Mouse (Mus musculus): Measurements from ENCODE around the gene Negr1. TPM values are rescaled to one million over a fixed set of nuclear protein-coding genes. Genes with fewer than 3 reads are reported as not detected.

Negr1 gene
- polyA plus RNA-seq, 1 experiment from 2014 or later, result 7.3 TPM

GRCm38 (mm10) chr3:157098417-157098816, 536.8 kb downstream of the Negr1 start:
- Histone ChIP-seq H3K4me1 (ENCODE audit: insufficient read depth, low read length) (no peaks in the 10 kb centered on the region), H3K9ac (replicated peaks; ENCODE audit: low read length) (no peak overlapping the region), H3K4me3 (ENCODE audit: low read length) (no peak overlapping the region), H3K27ac (ENCODE audit: low read length) (no peak overlapping the region), H3K27me3 (ENCODE audit: insufficient read depth, low read length) (no peaks in the 10 kb centered on the region), H3K9me3 (ENCODE audit: low read length) (no peaks in the 10 kb centered on the region), H3K36me3 (ENCODE audit: insufficient read depth, low read length) (no peaks in the 10 kb centered on the region), H3K4me2 (replicated peaks; ENCODE audit: low read depth, low read length) (no peak overlapping the region)
- no peak for ATAC-seq (ENCODE audit: low FRiP score, low TSS enrichment)
- WGBS, result 84% methylated on average over 6 of the region's 6 CpGs

DNA sequence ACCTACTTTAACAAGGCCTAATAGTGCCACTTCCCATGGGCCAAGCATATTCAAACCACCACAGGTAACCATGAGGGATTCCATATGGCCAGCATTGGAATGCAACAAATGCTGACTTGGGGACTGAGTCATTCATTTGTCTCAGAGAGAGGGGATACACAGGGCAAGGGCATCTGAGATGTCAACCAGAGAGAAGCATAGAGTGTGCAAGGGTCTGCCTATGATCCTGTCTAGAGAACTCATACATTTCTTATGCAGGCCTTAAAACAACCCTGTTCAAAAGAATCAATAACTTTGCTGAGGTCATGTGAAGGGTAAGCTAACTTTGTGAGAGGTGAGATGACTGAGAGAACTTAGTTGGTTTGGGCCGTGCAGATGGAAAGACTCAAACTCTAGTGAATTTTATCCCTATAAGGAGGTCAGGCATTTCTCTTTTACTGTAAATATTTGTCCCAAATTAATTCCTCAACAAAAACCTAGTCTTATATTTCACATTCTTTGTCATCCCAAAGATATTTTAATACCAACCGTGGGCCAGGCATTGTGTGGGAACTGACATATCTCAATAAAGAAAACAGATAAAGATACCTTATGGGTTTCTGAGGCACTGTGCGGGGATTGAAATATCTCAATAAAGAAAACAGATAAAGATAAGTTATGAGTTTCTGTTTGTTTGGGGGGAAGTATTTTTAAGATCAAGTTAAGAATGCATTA, 543.4 kb downstream of the Negr1 start:
- no peaks in the 10 kb centered on the region for H3K4me1 ChIP-seq (ENCODE audit: insufficient read depth, low read length)
- 56% methylated on average over 3 of the region's 3 CpGs for WGBS
- H3K4me3 ChIP-seq (ENCODE audit: low read length), result no peak overlapping the region
- H3K27ac ChIP-seq (ENCODE audit: low read length), result peak overlapping the region; percentile 56
- H3K9me3 ChIP-seq (ENCODE audit: low read length), result no peaks in the 10 kb centered on the region
- H3K4me2 ChIP-seq (replicated peaks; ENCODE audit: low read depth, low read length), result no peak overlapping the region
- ATAC-seq (ENCODE audit: low FRiP score, low TSS enrichment), result peak; percentile 25; the same call in 1 of the 2 replicates
- no peaks in the 10 kb centered on the region for H3K36me3 ChIP-seq (ENCODE audit: insufficient read depth, low read length)
- H3K27me3 ChIP-seq (ENCODE audit: insufficient read depth, low read length), result no peaks in the 10 kb centered on the region
- no peak overlapping the region for H3K9ac ChIP-seq (replicated peaks; ENCODE audit: low read length)

DNA sequence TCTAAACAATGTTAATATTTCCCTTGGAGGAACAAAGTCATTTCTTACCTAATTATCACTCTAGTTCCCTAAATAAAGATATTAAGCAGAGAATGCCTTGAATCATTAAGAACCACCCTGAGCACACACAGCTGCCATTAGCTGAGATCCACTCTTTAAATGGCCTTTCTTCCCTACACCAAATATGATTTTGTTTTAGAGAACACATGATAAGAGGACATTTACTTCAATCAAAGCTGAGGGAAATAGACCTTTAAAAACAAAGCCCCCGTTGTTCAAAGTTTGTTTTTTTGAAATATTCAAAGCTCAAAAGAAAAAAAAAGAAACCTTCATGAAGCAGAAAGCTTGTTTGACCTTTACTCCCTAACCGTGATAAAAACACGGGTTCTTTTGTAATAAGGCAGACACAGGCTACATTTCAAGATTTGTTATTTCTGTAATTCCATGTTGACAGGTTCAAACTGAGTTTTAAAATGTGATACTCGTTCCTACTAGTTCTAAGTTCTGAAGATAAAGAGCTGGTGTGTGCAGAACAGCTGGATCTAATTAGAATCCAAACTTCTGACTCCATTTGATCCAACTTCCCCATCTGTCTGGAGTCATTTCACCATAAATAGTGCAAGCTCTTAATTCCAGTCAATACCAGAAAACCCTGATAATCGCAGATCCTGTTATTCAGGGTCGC, 544.1 kb downstream of the Negr1 start:
- H3K27ac ChIP-seq (ENCODE audit: low read length), result peak overlapping the region; percentile 46; the same call in 1 of the 2 replicates

DNA sequence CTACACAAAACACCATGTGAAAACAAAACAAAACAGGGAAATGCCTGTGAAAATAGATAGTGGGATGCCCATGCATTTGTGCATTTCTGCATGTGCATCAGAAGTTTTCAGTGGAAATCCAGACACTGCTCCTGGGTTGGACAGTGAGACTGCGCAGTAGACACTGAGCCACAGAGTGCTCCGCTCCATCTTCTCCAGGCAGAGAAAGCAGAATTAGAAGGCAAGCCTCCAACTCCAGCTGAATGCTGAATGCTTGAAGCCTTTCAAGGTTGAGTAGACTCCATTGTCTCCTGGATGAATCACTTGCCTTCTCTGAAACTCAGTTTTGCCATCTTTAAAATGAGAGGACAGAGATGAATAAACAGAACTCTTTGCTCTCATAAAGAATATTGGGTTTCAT, 546.6 kb downstream of the Negr1 start:
- no peaks in the 10 kb centered on the region for H3K4me1 ChIP-seq (ENCODE audit: insufficient read depth, low read length)
- no peaks in the 10 kb centered on the region for H3K27me3 ChIP-seq (ENCODE audit: insufficient read depth, low read length)
- 86% methylated on average over 2 of the region's 2 CpGs for WGBS
- no peak overlapping the region for H3K4me2 ChIP-seq (replicated peaks; ENCODE audit: low read depth, low read length)
- no peak overlapping the region for H3K27ac ChIP-seq (ENCODE audit: low read length)
- ATAC-seq (ENCODE audit: low FRiP score, low TSS enrichment), result no peak
- H3K36me3 ChIP-seq (ENCODE audit: insufficient read depth, low read length), result no peaks in the 10 kb centered on the region
- no peak overlapping the region for H3K9ac ChIP-seq (replicated peaks; ENCODE audit: low read length)
- no peak overlapping the region for H3K4me3 ChIP-seq (ENCODE audit: low read length)
- no peaks in the 10 kb centered on the region for H3K9me3 ChIP-seq (ENCODE audit: low read length)

More for the DNA sequence above, 544.1 kb downstream of the Negr1 start:
- Histone ChIP-seq H3K9me3 (ENCODE audit: low read length) (no peaks in the 10 kb centered on the region), H3K27me3 (ENCODE audit: insufficient read depth, low read length) (no peaks in the 10 kb centered on the region), H3K9ac (replicated peaks; ENCODE audit: low read length) (no peak overlapping the region), H3K4me3 (ENCODE audit: low read length) (no peak overlapping the region), H3K4me1 (ENCODE audit: insufficient read depth, low read length) (no peaks in the 10 kb centered on the region), H3K36me3 (ENCODE audit: insufficient read depth, low read length) (no peaks in the 10 kb centered on the region), H3K4me2 (replicated peaks; ENCODE audit: low read depth, low read length) (no peak overlapping the region)
- peak; percentile 65 for ATAC-seq (ENCODE audit: low FRiP score, low TSS enrichment)
- WGBS, result 32% methylated on average over 6 of the region's 6 CpGs

DNA sequence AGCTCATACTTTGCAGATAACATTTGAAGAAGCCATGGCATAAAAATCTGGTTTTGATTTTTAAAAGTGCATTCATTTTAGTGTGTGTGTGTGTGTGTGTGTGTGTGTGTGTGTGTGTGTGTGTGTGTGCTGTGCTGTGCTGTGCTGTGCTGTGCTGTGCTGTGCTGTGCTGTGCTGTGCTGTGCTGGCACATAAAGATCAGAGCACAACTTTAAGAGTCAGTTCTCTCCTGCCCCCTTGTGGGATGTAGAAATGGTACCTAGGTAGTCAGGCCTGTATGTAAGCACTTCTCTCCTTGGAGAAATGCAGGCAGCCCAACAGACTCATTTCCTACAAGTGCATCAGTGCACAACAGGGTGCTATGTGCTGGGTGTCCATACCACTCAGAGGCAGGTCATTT, 547.7 kb downstream of the Negr1 start:
- H3K27ac ChIP-seq (ENCODE audit: low read length), result no peak overlapping the region
- H3K36me3 ChIP-seq (ENCODE audit: insufficient read depth, low read length), result no peaks in the 10 kb centered on the region
- no peak overlapping the region for H3K4me2 ChIP-seq (replicated peaks; ENCODE audit: low read depth, low read length)
- no peak overlapping the region for H3K9ac ChIP-seq (replicated peaks; ENCODE audit: low read length)
- H3K27me3 ChIP-seq (ENCODE audit: insufficient read depth, low read length), result no peaks in the 10 kb centered on the region
- no peaks in the 10 kb centered on the region for H3K9me3 ChIP-seq (ENCODE audit: low read length)
- no peaks in the 10 kb centered on the region for H3K4me1 ChIP-seq (ENCODE audit: insufficient read depth, low read length)
- no peak overlapping the region for H3K4me3 ChIP-seq (ENCODE audit: low read length)
- peak; percentile 72 for ATAC-seq (ENCODE audit: low FRiP score, low TSS enrichment)

DNA sequence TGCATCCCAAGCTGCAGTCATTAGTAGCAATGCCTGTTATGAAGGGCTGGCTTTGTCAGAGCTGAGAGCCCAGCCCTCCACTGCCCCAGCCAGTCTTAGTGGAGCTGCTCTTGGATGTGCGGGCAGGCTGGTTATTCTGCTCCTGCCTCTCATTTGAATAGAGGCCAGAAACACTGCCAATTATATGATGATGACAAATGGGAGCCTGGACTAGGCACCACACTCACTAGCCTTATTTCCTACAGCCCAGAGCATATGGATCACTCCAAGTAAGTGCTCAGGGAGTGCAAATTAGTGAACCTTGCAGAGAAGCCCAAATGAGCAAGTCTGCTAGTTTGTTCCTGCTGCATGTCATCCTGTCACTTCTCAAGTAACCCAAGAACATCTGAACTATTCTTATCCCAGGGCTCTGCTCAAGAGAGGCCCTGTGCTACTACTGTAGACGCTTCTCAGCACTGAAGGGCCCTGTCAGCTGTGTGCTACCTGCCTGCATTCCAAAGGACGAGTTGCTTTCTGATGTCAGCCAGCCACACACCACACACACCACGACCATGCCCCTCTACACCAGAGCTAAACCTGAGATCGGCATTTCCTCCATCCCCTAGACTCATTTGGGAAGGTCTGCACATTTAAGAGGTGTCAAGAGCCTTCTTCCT, 553.6 kb downstream of the Negr1 start:
- 39% methylated on average over 5 of the region's 5 CpGs for WGBS
- Histone ChIP-seq H3K27me3 (ENCODE audit: insufficient read depth, low read length) (no peaks in the 10 kb centered on the region), H3K4me2 (replicated peaks; ENCODE audit: low read depth, low read length) (no peak overlapping the region), H3K36me3 (ENCODE audit: insufficient read depth, low read length) (no peaks in the 10 kb centered on the region), H3K9me3 (ENCODE audit: low read length) (no peaks in the 10 kb centered on the region), H3K9ac (replicated peaks; ENCODE audit: low read length) (no peak overlapping the region), H3K27ac (ENCODE audit: low read length) (no peak overlapping the region), H3K4me1 (ENCODE audit: insufficient read depth, low read length) (peaks cover 4% of the 10 kb centered on the region; the same call in 1 of the 2 replicates), H3K4me3 (ENCODE audit: low read length) (no peak overlapping the region)
- ATAC-seq (ENCODE audit: low FRiP score, low TSS enrichment), result peak; percentile 70

GRCm38 (mm10) chr3:157116024-157116423, 554.4 kb downstream of the Negr1 start:
- no peak overlapping the region for H3K9ac ChIP-seq (replicated peaks; ENCODE audit: low read length)
- 87% methylated on average over 1 of the region's 1 CpGs for WGBS
- H3K27ac ChIP-seq (ENCODE audit: low read length), result no peak overlapping the region
- no peak overlapping the region for H3K4me3 ChIP-seq (ENCODE audit: low read length)
- no peak overlapping the region for H3K4me2 ChIP-seq (replicated peaks; ENCODE audit: low read depth, low read length)
- H3K27me3 ChIP-seq (ENCODE audit: insufficient read depth, low read length), result no peaks in the 10 kb centered on the region
- H3K4me1 ChIP-seq (ENCODE audit: insufficient read depth, low read length), result peaks cover 4% of the 10 kb centered on the region; the same call in 1 of the 2 replicates
- ATAC-seq (ENCODE audit: low FRiP score, low TSS enrichment), result no peak
- no peaks in the 10 kb centered on the region for H3K9me3 ChIP-seq (ENCODE audit: low read length)
- H3K36me3 ChIP-seq (ENCODE audit: insufficient read depth, low read length), result no peaks in the 10 kb centered on the region

DNA sequence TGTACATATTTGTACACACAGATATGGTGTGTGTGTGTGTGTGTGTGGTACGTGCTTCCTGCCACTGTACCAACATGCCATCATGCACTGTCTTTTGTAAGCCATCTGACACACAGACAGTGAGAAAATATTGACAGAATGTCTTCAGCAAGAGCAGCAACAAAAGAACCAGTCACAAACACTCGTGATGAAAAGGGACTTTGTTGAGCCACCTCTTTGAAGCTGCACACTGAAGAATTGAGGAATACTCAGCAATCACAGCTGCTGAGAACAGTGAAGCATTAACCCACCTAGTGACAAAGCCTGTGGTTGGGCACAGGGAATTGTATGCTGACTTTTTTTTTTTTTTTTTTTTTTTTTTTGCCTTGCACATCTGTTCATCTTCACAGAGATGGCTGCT, 558.3 kb downstream of the Negr1 start:
- 72% methylated on average over 2 of the region's 2 CpGs for WGBS
- no peak for ATAC-seq (ENCODE audit: low FRiP score, low TSS enrichment)

DNA sequence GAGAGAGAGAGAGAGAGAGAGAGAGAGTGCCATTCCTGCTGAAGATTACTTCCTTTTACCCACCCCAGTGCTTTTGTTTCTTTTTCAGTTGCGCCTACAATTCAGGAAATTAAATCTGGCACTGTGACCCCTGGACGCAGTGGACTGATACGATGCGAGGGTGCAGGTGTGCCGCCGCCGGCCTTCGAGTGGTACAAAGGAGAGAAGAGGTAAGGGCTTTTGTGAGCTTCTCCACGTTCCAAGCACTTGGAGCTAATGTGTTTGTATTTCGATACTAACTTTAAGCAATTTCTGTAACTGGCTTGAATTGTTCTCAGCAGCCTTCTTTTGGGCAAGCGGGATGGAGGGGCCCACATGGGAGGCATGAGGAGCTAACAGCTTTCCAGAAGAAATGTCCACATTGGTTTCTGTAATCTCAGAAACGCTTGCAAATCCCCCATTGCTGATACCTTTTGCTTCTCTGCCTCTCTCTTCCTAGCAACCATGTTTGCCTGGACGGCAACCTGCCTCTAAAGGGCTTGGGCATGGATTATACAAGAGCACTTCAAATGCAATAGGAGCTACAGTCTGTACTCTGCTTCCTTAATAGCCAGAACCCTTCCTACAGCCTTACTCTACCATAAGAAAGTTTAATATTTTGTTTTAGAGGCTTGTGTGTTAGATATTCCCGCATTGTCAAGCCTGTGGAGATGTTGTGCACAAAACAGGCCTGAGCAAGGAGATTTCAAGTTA, 584.7 kb downstream of the Negr1 start:
- Histone ChIP-seq H3K4me3 (ENCODE audit: low read length) (no peak overlapping the region), H3K27ac (ENCODE audit: low read length) (no peak overlapping the region), H3K27me3 (ENCODE audit: insufficient read depth, low read length) (no peaks in the 10 kb centered on the region), H3K9ac (replicated peaks; ENCODE audit: low read length) (no peak overlapping the region), H3K36me3 (ENCODE audit: insufficient read depth, low read length) (no peaks in the 10 kb centered on the region), H3K4me2 (replicated peaks; ENCODE audit: low read depth, low read length) (no peak overlapping the region), H3K4me1 (ENCODE audit: insufficient read depth, low read length) (no peaks in the 10 kb centered on the region), H3K9me3 (ENCODE audit: low read length) (no peaks in the 10 kb centered on the region)
- ATAC-seq (ENCODE audit: low FRiP score, low TSS enrichment), result no peak
- 81% methylated on average over 14 of the region's 14 CpGs for WGBS

More for the DNA sequence above, 558.3 kb downstream of the Negr1 start:
- no peaks in the 10 kb centered on the region for H3K9me3 ChIP-seq (ENCODE audit: low read length)
- no peak overlapping the region for H3K9ac ChIP-seq (replicated peaks; ENCODE audit: low read length)
- no peaks in the 10 kb centered on the region for H3K36me3 ChIP-seq (ENCODE audit: insufficient read depth, low read length)
- H3K4me2 ChIP-seq (replicated peaks; ENCODE audit: low read depth, low read length), result no peak overlapping the region
- no peak overlapping the region for H3K4me3 ChIP-seq (ENCODE audit: low read length)
- H3K27me3 ChIP-seq (ENCODE audit: insufficient read depth, low read length), result no peaks in the 10 kb centered on the region
- H3K4me1 ChIP-seq (ENCODE audit: insufficient read depth, low read length), result peaks cover 4% of the 10 kb centered on the region; the same call in 1 of the 2 replicates
- no peak overlapping the region for H3K27ac ChIP-seq (ENCODE audit: low read length)

Data from kidney, embryonic 16.5 days (tissue).